Mouse (Mus musculus) adrenal gland, postnatal 36 days (tissue): ENCODE data around the gene Cblb. TPM values are rescaled to one million over a fixed set of nuclear protein-coding genes. Genes with fewer than 3 reads are reported as not detected.
A peak's percentile ranks its signal among the peaks of the same experiment; 100 is the strongest.

Experiments
- DNase-seq, 2 experiments: peaks; one replicate each; pipeline ENCODE4 v3.0.0; 2021; ENCODE audit warnings: mixed read lengths in 1 of 2
- total RNA-seq, 2 experiments: library from RNA; stranded (reverse); gene quantifications; 2 replicates each; pipeline ENCODE4 v1.2.3; 2021

Cblb gene
- total RNA-seq, 2 experiments from 2014 or later, result 28.3 to 59.7 TPM

DNA sequence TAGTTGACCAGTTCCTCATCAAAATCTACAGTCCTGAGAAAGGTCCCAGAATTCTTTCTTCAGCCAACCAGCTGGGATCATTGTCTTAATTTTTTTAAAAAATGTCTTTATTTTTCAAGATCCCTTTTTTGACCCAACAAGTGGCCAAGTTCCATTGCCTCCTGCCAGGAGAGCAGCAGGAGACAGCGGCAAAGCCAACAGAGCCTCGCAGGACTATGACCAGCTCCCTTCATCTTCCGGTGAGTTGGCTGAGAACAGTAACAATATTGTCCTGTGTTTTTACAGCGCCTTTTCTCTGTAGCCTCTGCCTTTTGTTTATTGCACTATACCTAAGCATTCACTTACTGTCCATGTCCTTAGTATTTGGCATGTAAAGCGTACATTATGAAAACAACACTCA, 163.0 kb downstream of the Cblb start:
- no peak for DNase-seq

DNA sequence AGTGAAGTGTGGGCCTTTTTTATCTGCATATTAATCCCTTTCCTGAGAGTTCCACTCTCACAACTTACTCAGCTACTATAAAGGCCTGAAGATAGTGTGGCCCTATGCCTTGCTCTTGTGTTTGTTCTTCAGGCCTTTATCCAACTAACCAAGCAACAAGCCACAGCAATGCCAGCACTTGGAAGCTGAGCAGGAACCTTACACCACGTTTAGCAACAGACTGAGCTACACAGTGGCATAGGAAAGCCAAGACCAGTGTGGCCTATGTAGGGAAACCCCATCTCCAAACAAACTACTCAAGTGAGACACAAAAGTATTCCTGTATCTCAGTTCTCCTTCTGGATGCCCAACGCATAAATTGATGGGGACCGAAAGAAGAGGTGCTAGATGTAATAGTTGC, 163.8 kb downstream of the Cblb start:
- no peak for DNase-seq

DNA sequence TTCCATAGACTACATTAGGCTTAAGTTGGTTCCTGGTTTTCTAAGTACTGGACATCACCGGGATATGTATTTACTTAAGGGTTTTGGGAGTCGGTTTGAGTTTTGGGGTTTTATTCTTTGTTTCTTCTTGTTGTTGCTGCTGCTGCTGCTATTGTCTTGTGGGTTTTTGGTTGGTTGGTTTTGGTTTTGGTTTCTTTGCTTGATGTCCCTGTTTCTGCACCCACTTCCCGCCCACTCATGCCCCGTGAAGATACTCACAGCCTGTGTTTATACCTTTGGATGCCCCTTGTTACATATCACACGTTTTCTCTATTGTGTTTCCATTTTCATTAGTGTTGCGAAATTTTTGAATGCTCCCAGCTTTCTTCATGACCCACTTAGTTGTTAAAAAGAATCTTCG, 169.1 kb downstream of the Cblb start:
- no peak for DNase-seq

DNA sequence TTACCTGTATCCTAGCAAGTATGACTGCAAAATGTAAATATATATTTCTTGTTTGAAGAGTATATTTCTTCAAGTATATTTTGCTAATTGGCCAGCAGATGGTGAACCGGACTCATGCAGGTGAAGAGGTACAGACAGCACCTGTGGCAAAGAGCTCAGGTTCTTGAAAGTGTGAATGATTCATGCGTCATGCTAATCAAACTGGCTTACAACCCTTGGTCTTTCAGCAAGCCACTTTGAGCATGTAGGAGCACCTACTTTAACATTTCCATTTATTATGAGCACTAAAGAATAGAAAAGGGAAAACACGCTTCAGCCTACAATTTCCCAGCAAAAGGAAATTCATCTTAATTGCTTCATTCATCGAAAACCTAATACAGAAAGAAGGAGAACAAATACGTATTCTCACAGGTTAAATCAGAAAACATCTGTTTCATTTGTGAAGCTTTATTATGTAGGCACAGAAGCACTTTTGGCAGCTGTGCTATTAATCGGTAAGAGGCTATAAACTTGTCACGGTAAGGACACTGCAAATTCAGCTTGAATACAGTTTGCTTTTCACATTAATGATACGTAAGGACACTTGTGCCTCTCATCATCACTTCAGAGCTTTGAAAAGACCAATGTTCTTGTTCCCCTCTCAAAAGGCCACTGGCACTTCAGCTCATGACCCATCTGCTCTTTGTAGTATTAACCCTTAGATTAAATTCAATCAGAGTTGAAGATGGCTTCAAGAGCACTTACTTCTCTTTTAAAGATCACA, 180.0 kb downstream of the Cblb start:
- no peak for DNase-seq

DNA sequence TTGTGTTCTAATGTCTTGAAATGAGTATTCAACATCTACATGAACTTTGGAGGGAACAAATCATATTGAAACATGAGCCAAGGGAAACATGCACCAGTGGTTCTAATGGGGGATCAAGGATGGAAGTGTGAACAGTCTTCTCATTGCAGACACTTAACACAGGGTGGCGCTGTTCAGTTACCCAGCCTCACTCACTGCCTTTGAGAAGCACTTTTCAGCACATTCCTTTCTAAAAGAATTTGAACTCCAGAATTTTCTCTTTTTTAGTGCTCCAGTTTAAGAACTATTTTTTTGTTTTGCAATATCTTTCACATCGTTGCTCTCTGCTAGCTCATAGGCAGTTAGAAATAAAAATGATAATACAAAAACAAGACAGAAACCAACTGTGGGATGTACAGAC, 188.0 kb downstream of the Cblb start:
- peak; percentile 16 to 27 for DNase-seq

DNA sequence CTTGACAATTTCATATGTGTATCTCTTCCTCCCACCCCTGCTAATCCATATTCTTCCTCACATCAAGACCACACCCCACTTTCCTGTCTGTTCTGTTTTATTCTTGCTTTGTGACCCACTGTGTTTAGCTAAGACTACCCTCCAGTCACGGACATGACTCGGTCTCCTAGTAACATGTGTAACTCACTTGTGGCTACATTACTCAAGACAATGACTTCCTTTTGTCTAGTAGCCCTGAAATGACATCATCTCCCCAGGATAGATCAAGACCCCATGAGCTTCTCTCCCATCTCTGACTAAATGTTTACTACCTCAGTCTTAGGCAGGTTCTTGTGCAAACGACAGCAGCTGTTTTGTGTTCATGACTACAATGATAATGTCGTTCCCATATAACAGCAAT, 191.9 kb downstream of the Cblb start:
- DNase-seq, result no peak

DNA sequence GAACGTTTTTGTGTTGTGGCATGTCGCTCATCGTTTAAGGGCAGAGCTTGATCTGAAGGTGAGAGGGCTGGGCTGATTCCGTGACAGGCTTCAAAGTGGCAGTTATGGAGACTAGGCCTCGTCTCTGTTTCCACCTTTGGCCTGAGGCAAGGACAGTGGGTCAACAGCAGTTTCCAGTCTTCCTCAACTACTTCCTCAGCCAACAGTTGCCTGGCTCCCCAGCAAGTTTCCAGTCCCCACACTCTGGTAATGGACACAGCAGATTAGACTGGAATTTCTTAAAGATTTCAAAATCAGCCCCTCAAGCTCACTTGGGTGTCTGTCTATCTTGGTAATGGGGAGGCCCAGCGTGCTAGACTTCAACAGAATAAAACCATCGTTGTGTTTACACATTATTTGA, 198.4 kb downstream of the Cblb start:
- DNase-seq, result no peak

DNA sequence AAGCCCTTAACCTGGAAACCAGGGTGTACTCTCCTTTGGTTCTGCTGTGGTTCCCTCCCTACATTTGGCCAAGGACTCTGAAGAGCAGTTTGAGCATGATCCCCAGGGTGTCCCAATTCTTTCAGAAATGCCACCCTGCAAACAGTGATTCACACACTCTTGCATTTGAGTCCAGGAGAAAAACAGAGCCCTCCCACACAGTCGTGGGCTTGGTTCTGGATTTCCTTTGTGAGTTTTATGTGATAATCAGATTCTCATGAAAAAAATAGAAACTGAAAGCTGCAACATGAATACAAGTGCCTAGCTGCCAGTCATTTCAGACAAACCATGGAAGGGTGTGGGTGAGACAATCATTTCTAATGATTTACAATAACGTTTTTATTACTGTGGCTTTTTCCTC, 198.9 kb downstream of the Cblb start:
- no peak for DNase-seq

DNA sequence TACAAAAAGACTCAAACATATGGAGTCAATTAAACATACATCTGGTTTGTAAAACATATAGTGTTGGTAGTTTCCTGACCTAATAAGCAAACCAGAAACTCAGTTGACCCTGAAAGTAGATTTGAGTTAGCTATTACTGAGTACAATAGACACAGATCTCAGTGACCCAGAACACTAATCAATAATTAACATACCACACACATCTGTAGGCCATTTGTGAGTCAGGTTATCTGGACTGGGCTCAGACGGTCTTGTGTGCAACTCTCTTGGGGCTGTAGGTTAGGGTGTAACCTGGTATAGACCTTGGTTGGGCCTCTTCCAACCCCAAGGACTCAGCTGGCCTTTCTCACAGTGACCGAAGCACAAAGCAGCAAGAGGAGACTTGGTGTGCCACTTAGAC, 211.1 kb downstream of the Cblb start:
- no peak for DNase-seq

DNA sequence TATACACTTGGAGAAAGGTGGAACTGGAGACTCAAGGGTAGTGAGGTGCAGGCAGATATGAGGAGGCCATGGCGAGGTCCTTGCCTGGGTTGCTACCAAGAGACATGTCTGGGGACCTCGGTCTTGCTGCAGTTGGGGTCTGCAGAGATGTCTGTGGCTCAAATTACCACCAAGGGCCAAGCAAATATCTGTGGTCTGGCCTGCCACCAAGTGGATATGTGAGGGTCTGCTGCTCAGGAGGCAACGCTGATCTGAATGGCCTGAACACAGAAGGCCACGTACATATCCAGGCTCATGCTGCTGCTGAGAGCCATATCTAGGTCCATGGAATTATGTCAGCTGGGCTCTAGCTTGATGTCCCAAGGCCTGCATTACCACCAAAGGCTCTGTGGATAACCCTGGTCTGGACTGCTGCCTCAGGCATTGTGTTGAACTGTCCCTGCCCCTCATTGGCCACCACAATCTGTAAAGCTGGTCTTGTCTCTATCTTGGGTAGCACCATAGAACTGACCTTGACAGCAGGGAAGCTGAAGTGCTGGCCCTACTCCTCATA, 212.5 kb downstream of the Cblb start:
- no peak for DNase-seq

DNA sequence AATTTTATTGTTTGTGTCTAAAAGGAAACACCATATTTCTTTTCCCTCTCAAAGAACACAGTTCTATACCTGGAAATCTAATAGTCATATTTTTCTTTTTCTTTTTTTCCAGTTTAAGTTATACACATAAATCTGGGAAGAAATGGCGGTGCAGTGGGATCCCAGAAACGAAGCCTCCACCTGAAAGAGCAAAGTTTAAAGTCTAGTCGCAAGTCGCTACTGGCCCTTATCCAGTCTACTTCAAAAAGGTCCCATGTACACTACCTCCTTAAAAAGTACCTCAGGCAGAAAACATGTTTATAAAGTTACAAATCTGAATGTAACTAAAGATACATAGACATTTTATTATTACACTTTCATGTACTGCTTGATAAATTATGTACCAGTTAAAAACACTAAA, 219.2 kb downstream of the Cblb start:
- no peak for DNase-seq

DNA sequence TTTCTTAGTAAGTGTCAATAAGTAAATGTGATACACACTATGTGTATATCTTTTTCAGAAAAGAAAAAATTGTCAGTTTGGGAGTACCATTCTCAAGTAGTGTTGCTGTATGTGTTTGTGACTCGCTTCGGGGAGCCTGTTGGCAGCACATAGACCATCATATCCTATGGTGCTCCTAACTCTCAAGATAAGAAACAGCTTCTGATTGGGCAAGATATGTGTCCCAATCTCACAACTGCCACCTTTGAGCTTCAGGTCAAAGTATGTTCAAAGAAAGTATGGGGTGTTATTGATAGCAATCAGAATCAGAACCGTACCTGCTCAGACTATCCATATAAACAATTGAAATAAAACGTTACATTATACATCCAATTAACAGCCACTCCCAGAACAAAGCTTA, 219.9 kb downstream of the Cblb start:
- no peak for DNase-seq
